Mouse (Mus musculus) right cerebral cortex, postnatal 14 days (tissue): ENCODE results near the gene Zfp128.
"Not testable (repeated sequence)": the region's sequence is repeated elsewhere in the genome, so short reads cannot be mapped to it uniquely, and the experiment has no call there.

Experiments used
- DNase-seq: peaks from one replicate; pipeline ENCODE4 v3.0.0; 2022

Gene Zfp128

GRCm38 (mm10) chr7:12880911-12881660 is at the start of gene Zfp128:
TSS of gene Zfp128 (plus strand) at chr7:12881177.
- peak; percentile 95 for DNase-seq

- peak; percentile 83 for DNase-seq
Measured at GRCm38 (mm10) chr7:12834162-12835120, 46.5 kb upstream of the Zfp128 start, which contains the start of gene Zfp110. TSS of gene Zfp110 (plus strand) at chr7:12834761.

GRCm38 (mm10) chr7:12835193-12835671 is 45.7 kb upstream of the Zfp128 start:
- DNase-seq: peak; percentile 5

- no peak for DNase-seq
Measured at GRCm38 (mm10) chr7:12835779-12836178, 45.2 kb upstream of the Zfp128 start.

GRCm38 (mm10) chr7:12874301-12874700 is 6.7 kb upstream of the Zfp128 start:
- DNase-seq: no peak

- DNase-seq: no peak
Measured at GRCm38 (mm10) chr7:12880036-12880435, 941 bp upstream of the Zfp128 start.

- not testable (repeated sequence) for DNase-seq
Measured at GRCm38 (mm10) chr7:12880497-12880896, 480 bp upstream of the Zfp128 start.

- DNase-seq: no peak
Measured at GRCm38 (mm10) chr7:12886563-12887266, 5.7 kb downstream of the Zfp128 start.

- DNase-seq: no peak
Measured at GRCm38 (mm10) chr7:12887585-12887984, 6.6 kb downstream of the Zfp128 start.

GRCm38 (mm10) chr7:12890928-12891327 is 10.0 kb downstream of the Zfp128 start:
- no peak for DNase-seq

GRCm38 (mm10) chr7:12891334-12891733 is 10.4 kb downstream of the Zfp128 start:
- no peak for DNase-seq

GRCm38 (mm10) chr7:12897655-12898410 is 16.9 kb downstream of the Zfp128 start, which contains the start of gene Zscan22:
TSS of gene Zscan22 (plus strand) at chr7:12897815.
- peak; percentile 91 for DNase-seq

GRCm38 (mm10) chr7:12901517-12901916 is 20.5 kb downstream of the Zfp128 start:
- no peak for DNase-seq

GRCm38 (mm10) chr7:12903623-12904022 is 22.6 kb downstream of the Zfp128 start:
- DNase-seq: no peak

- no peak for DNase-seq
Measured at GRCm38 (mm10) chr7:12905146-12905545, 24.2 kb downstream of the Zfp128 start.

GRCm38 (mm10) chr7:12909498-12909962 is 28.6 kb downstream of the Zfp128 start:
- DNase-seq: peak; percentile 76

GRCm38 (mm10) chr7:12910181-12910668 is 29.2 kb downstream of the Zfp128 start:
- DNase-seq: peak; percentile 56

GRCm38 (mm10) chr7:12913556-12913955 is 32.6 kb downstream of the Zfp128 start:
- no peak for DNase-seq

- not testable (repeated sequence) for DNase-seq
Measured at GRCm38 (mm10) chr7:12920495-12920894, 39.5 kb downstream of the Zfp128 start.

GRCm38 (mm10) chr7:12921318-12921704 is 40.3 kb downstream of the Zfp128 start:
- DNase-seq: no peak

GRCm38 (mm10) chr7:12921705-12922465 is 40.9 kb downstream of the Zfp128 start, which contains the start of gene Rps5:
TSS of gene Rps5 (plus strand) at chr7:12922290.
- DNase-seq: peak; percentile 98
